In the genomic region with DNA sequence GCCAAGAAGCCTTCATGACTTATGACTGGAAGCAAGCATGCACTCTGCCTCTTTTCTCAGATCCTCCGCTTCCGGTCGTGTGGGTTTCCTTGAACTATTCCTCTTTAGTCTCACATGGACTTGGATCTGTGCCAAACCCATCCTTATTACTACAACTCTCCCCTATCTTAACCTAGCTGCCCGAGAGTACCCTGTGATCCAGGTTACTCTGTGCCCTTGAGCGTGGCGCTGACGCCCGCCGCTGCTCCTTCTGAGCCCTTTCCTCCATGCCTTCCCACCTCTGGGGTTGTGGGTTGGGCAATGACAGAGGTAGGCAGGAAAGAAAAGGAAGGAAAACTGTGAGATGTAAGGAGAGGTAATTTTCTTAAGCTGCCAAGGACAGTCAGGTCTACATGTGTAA, we compare ENCODE assay signal across 13 mouse cellular contexts. TPM values are rescaled to one million over a fixed set of nuclear protein-coding genes. Genes with fewer than 3 reads are reported as not detected.
DNase-seq lines count a peak whose midpoint lies in the region; ATAC-seq lines count a peak whose summit lies in the region.
"Had no signal": no experiment of that assay in that cellular context is flagged by ENCODE, and none has a peak within 500 bp of the region (broad histone marks: within the 10 kb centered on the region; RNA-seq: fewer than 3 reads in every experiment).

No protein-coding gene starts in this region.

- H3K27me3 ChIP-seq in heart, embryonic 11.5 days (ENCODE audit: control insufficient read depth, insufficient read depth, low read length), result no peaks in the 10 kb centered on the region
- H3K27me3 ChIP-seq in forebrain, embryonic 15.5 days, result no peaks in the 10 kb centered on the region
- H3K27me3 ChIP-seq in midbrain, embryonic 15.5 days (replicated peaks), result no peaks in the 10 kb centered on the region
- H3K27me3 ChIP-seq: stomach, embryonic 15.5 days had no signal

- H3K9me3 ChIP-seq in heart, embryonic 11.5 days (replicated peaks; ENCODE audit: control insufficient read depth, low read length), result no peaks in the 10 kb centered on the region
- no peaks in the 10 kb centered on the region for H3K9me3 ChIP-seq in forebrain, embryonic 15.5 days
- H3K9me3 ChIP-seq in midbrain, embryonic 15.5 days, result no peaks in the 10 kb centered on the region
- H3K9me3 ChIP-seq: stomach, embryonic 15.5 days had no signal

- H3K36me3 ChIP-seq in heart, embryonic 11.5 days (ENCODE audit: control insufficient read depth, insufficient read depth, low read length), result peaks cover 2% of the 10 kb centered on the region; the same call in 1 of the 2 replicates
- peaks cover 21% of the 10 kb centered on the region for H3K36me3 ChIP-seq in forebrain, embryonic 15.5 days
- H3K36me3 ChIP-seq in midbrain, embryonic 15.5 days (replicated peaks), result peaks cover 14% of the 10 kb centered on the region
- H3K36me3 ChIP-seq: stomach, embryonic 15.5 days had no signal

- H3K9ac ChIP-seq in heart, embryonic 11.5 days (ENCODE audit: low read depth, low read length), result no peak overlapping the region
- H3K9ac ChIP-seq in forebrain, embryonic 15.5 days (replicated peaks), result no peak overlapping the region
- H3K9ac ChIP-seq in midbrain, embryonic 15.5 days, result no peak overlapping the region
- H3K9ac ChIP-seq: stomach, embryonic 15.5 days had no signal

- no peak for DNase-seq in heart, postnatal 14 days
- DNase-seq in lung, postnatal 10 days, result peak; percentile 24
- DNase-seq in lung, postnatal 25 days (ENCODE audit: low spot score), result no peak
- DNase-seq in cerebellum, postnatal 36 days, result no peak
- DNase-seq in left cerebral cortex, postnatal 14 days (ENCODE audit: low spot score in 2 of 2), result no peak
- DNase-seq: adrenal gland, postnatal 10 days; right cerebral cortex, postnatal 25 days had no signal

- H3K4me2 ChIP-seq in heart, embryonic 11.5 days, result peak overlapping the region; percentile 3; the same call in 1 of the 2 replicates
- H3K4me2 ChIP-seq in forebrain, embryonic 15.5 days (replicated peaks), result peak overlapping the region; percentile 28
- peak overlapping the region; percentile 66 for H3K4me2 ChIP-seq in midbrain, embryonic 15.5 days
- H3K4me2 ChIP-seq: stomach, embryonic 15.5 days had no signal

- WGBS in heart, embryonic 11.5 days (ENCODE audit: insufficient replicate concordance), result 69% methylated on average over 9 of the region's 9 CpGs
- 66% methylated on average over 9 of the region's 9 CpGs for WGBS in forebrain, embryonic 15.5 days
- 55% methylated on average over 9 of the region's 9 CpGs for WGBS in midbrain, embryonic 15.5 days

- ATAC-seq in heart, embryonic 11.5 days (replicated peaks; ENCODE audit: insufficient number of reproducible peaks, low FRiP score, low TSS enrichment), result no peak
- ATAC-seq in forebrain, embryonic 15.5 days (replicated peaks), result no peak
- no peak for ATAC-seq in midbrain, embryonic 15.5 days (replicated peaks)

- no peak overlapping the region for H3K4me3 ChIP-seq in heart, embryonic 11.5 days (ENCODE audit: low read depth, low read length)
- H3K4me3 ChIP-seq in forebrain, embryonic 15.5 days, result no peak overlapping the region
- H3K4me3 ChIP-seq in midbrain, embryonic 15.5 days, result no peak overlapping the region
- H3K4me3 ChIP-seq: layer of hippocampus, adult 2 months; stomach, embryonic 15.5 days had no signal

- H3K27ac ChIP-seq in heart, embryonic 11.5 days (ENCODE audit: low read depth, low read length), result no peak overlapping the region
- no peak overlapping the region for H3K27ac ChIP-seq in forebrain, embryonic 15.5 days (replicated peaks)
- no peak overlapping the region for H3K27ac ChIP-seq in midbrain, embryonic 15.5 days
- H3K27ac ChIP-seq: layer of hippocampus, adult 2 months; macrophage; stomach, embryonic 15.5 days had no signal

- peaks cover 42% of the 10 kb centered on the region for H3K4me1 ChIP-seq in heart, embryonic 11.5 days (ENCODE audit: control insufficient read depth, insufficient read depth, low read length)
- peaks cover 48% of the 10 kb centered on the region for H3K4me1 ChIP-seq in forebrain, embryonic 15.5 days
- H3K4me1 ChIP-seq in midbrain, embryonic 15.5 days, result peaks cover 47% of the 10 kb centered on the region

- intact Hi-C loops in heart, postnatal 14 days (cut with DNase I), result loop anchor here (5.0 kb wide), 1 partner anchor 110 kb away; no protein-coding TSS in a partner anchor
- intact Hi-C loops in left cerebral cortex, postnatal 14 days (cut with DNase I), result loop anchor here (5.0 kb wide), 1 partner anchor 120 kb away; no protein-coding TSS in a partner anchor

RNA-seq across cellular contexts. Expression of a gene that starts 3.3 kb away (rescaled TPM):
- polyA plus RNA-seq in heart, embryonic 11.5 days (2014; fragmentation: Nextera tagmentation; extraction: Ambion mirVana), result 9.4 and 10.2 TPM in 2 replicates
- total RNA-seq in heart, postnatal 14 days (2021), result 1 to 10 TPM; 3.1 to 3.2 TPM
- polyA plus RNA-seq in forebrain, embryonic 15.5 days (2015; fragmentation: Nextera tagmentation; extraction: Ambion mirVana), result 54.9 and 55.6 TPM in 2 replicates
- 53.5 and 55.7 TPM in 2 replicates for polyA plus RNA-seq in midbrain, embryonic 15.5 days (2015; fragmentation: Nextera tagmentation; extraction: Ambion mirVana)
- total RNA-seq in left cerebral cortex, postnatal 14 days (2021), result 10 to 100 TPM; 39.8 to 40.7 TPM

RNA-seq across cellular contexts. Expression of a gene that starts 23.1 kb away (rescaled TPM):
- polyA plus RNA-seq in heart, embryonic 11.5 days (2014; fragmentation: Nextera tagmentation; extraction: Ambion mirVana), result 19.0 and 19.3 TPM in 2 replicates
- 10 to 100 TPM; 12.8 to 20.4 TPM for total RNA-seq in heart, postnatal 14 days (2021)
- 51.5 and 52.3 TPM in 2 replicates for polyA plus RNA-seq in forebrain, embryonic 15.5 days (2015; fragmentation: Nextera tagmentation; extraction: Ambion mirVana)
- polyA plus RNA-seq in midbrain, embryonic 15.5 days (2015; fragmentation: Nextera tagmentation; extraction: Ambion mirVana), result 57.0 and 59.5 TPM in 2 replicates
- 10 to 100 TPM; 65.8 to 70.5 TPM for total RNA-seq in left cerebral cortex, postnatal 14 days (2021)

RNA-seq across cellular contexts. Expression of a gene that starts 59.8 kb away (rescaled TPM):
- 15.4 and 18.9 TPM in 2 replicates for polyA plus RNA-seq in heart, embryonic 11.5 days (2014; fragmentation: Nextera tagmentation; extraction: Ambion mirVana)
- total RNA-seq in heart, postnatal 14 days (2021), result 10 to 100 TPM; 14.3 to 15.8 TPM
- 30.0 and 33.6 TPM in 2 replicates for polyA plus RNA-seq in forebrain, embryonic 15.5 days (2015; fragmentation: Nextera tagmentation; extraction: Ambion mirVana)
- 40.2 and 42.8 TPM in 2 replicates for polyA plus RNA-seq in midbrain, embryonic 15.5 days (2015; fragmentation: Nextera tagmentation; extraction: Ambion mirVana)
- 10 to 100 TPM; 28.4 to 29.2 TPM for total RNA-seq in left cerebral cortex, postnatal 14 days (2021)

Comparison
In these comparisons a context has a peak if more than half of its experiments do, and no peak if none do; other contexts are left out.
1. H3K4me2 ChIP-seq: peak in every context shown above with its lines; median percentile 66 in midbrain, embryonic 15.5 days; 28 in forebrain, embryonic 15.5 days; 3 in heart, embryonic 11.5 days.